Mouse (Mus musculus) adrenal gland, postnatal 10 days (tissue): Measurements from ENCODE around the gene H2-T23. TPM values are rescaled to one million over a fixed set of nuclear protein-coding genes. Genes with fewer than 3 reads are reported as not detected.

Experiments used
- DNase-seq: peaks from one replicate; pipeline ENCODE4 v3.0.0; 2021; ENCODE audit warnings: mixed read lengths
- total RNA-seq, 2 experiments: library from RNA; stranded (reverse); gene quantifications; 2 replicates each; pipeline ENCODE4 v1.2.3; 2021

Gene H2-T23
- total RNA-seq, 2 experiments from 2014 or later = 55.7 to 82.7 TPM

DNA sequence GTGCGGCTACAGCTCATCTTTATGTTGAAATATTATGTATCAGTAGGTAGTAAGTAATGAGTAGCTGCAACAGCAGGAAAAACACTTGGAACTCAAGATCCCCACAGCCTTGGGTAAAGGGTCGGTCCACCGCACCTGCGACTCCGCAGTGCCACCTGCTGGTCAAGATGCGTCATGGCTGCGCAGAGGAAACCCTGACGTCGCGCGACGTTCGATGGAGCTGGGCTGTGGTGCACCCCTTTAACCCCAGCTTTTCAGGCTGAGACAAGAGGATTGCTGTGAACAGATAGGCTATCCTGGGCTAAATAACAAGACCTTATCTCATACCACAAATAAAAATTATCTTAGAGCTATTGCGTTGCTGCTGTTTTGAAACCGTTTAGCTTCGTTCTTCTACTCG is 39.0 kb downstream of the H2-T23 start:
- peak; percentile 87 for DNase-seq

DNA sequence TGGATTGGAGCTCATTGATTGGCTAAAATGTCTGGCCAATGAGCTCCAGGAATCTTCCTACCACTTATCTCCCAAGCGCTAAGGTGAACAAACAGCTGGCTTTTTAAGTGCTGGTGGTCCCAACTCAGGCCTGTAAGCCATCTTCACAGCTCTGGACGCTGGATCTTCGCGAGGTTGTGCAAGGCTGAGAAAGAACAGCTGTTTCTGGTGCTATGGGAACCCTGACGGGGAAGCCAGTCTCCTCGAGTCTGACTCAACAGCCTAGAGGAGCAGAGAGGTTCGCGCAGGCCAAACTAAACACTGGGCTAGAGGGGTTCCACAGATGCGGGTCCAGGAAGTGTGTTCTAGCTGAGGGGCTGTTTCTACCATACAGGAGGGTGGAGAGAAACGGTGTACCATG is 40.9 kb downstream of the H2-T23 start:
- DNase-seq = no peak

DNA sequence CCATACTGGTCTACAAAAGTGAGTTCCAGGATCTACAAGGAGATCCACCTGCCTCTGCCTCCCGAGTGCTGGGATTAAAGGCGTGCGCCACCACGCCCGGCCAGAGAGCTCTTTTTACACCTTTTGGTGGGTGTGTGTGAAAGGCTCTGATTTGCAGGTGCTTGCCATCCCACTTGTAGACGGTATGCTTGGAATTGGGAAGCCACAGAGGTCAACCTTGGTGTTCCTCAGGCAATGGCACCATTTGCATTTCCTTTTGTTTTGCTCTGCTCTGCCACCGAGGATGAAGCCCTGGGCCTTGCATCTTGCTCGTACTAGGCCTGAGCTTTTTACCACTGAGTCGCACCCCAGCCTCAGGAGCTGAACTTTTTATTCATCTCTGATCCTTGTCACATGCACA is 50.9 kb downstream of the H2-T23 start:
- DNase-seq = no peak

DNA sequence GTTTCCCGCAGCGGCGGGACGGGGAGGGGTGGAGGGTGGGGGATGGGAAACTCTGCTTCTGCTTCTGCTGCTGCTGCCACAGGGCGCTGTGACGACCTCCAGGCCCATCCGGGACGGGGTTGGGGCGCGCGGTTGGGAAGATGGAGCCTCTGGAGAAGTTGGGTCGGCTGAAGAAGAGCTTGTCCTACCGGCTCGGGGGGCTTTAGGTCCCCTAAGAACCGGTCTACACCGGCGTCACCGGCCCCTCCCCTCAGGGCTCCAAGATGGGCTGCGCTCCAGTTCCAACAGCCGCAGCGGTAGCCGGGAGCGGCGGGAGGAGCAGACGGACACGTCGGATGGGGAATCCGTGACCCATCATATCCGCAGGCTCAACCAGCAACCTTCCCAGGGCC is 52.3 kb downstream of the H2-T23 start:
- peak; percentile 74 for DNase-seq

Other genes starting within 250 kb of the H2-T23 start
- gene Ier3, start 211.2 kb downstream of the H2-T23 start, total RNA-seq = 10 to 100 TPM in 1 of 2 experiments, 1 to 10 TPM in 1; 7.6 to 19.0 TPM
- gene Flot1, start 209.6 kb downstream of the H2-T23 start, total RNA-seq = 10 to 100 TPM; 54.6 to 70.8 TPM
- 100 to 1,000 TPM; 351 to 404 TPM for gene Tubb5, start 194.5 kb downstream of the H2-T23 start, total RNA-seq
- gene Mdc1, start 191.3 kb downstream of the H2-T23 start, total RNA-seq = 10 to 100 TPM; 21.9 to 27.1 TPM
- 10 to 100 TPM; 12.7 to 18.3 TPM for gene Nrm, start 171.5 kb downstream of the H2-T23 start, total RNA-seq
- 10 to 100 TPM; 35.4 to 35.6 TPM for gene Ppp1r18, start 167.3 kb downstream of the H2-T23 start, total RNA-seq
- 10 to 100 TPM; 36.8 to 38.0 TPM for gene Dhx16, start 153.0 kb downstream of the H2-T23 start, total RNA-seq
- 10 to 100 TPM; 58.0 to 70.5 TPM for gene 2310061I04Rik, start 135.4 kb downstream of the H2-T23 start, total RNA-seq
- gene Atat1, start 122.8 kb downstream of the H2-T23 start, total RNA-seq = 10 to 100 TPM; 15.9 to 28.7 TPM
- 100 to 1,000 TPM; 101 to 104 TPM for gene Mrps18b, start 116.5 kb downstream of the H2-T23 start, total RNA-seq
- gene Ppp1r10, start 116.4 kb downstream of the H2-T23 start, total RNA-seq = 10 to 100 TPM; 78.7 to 83.1 TPM
- gene Abcf1, start 63.1 kb downstream of the H2-T23 start, total RNA-seq = 10 to 100 TPM; 72.7 to 78.3 TPM
- 10 to 100 TPM; 41.5 to 42.9 TPM for gene Gnl1, start 53.0 kb downstream of the H2-T23 start, total RNA-seq
- gene Prr3, start 52.6 kb downstream of the H2-T23 start, total RNA-seq = 10 to 100 TPM; 16.7 to 28.8 TPM
- 1 to 10 TPM; 2.9 to 3.9 TPM for gene H2-T24, start 12.3 kb downstream of the H2-T23 start, total RNA-seq
- gene H2-T22, start 9.9 kb upstream of the H2-T23 start, total RNA-seq = 10 to 100 TPM; 23.5 to 25.4 TPM
- not detected for gene Gm6034, start 10.1 kb upstream of the H2-T23 start, total RNA-seq
- 1 to 10 TPM; 2.4 to 2.5 TPM for gene Gm11127, start 25.5 kb upstream of the H2-T23 start, total RNA-seq
- not detected for gene Gm19684, start 88.8 kb upstream of the H2-T23 start, total RNA-seq
- not detected for gene Gm7030, start 96.6 kb upstream of the H2-T23 start, total RNA-seq
- under 1 TPM in 1 of 2 experiments, not detected in 1; 0.33 TPM for gene Gm8909, start 135.7 kb upstream of the H2-T23 start, total RNA-seq
- gene H2-T3, start 157.4 kb upstream of the H2-T23 start, total RNA-seq = not detected
- 10 to 100 TPM; 38.3 to 48.1 TPM for gene Rpp21, start 225.2 kb upstream of the H2-T23 start, total RNA-seq
- gene Trim39, start 239.4 kb upstream of the H2-T23 start, total RNA-seq = 10 to 100 TPM; 13.8 to 17.8 TPM